Mouse (Mus musculus) adrenal gland, adult 2 months (tissue): ENCODE data around the gene Ar. TPM values are rescaled to one million over a fixed set of nuclear protein-coding genes. Genes with fewer than 3 reads are reported as not detected.

Experiments used
- DNase-seq: peaks from one replicate; pipeline ENCODE4 v3.0.0; 2021
- long read RNA-seq: library from polyadenylated mRNA; stranded (forward); transcript quantifications from one replicate; pipeline ENCODE4 v2.0.0, GENCODE M21; 2021
- polyA plus RNA-seq: library from polyadenylated mRNA; depleted of rRNA; stranded (reverse); fragments of >200 nt; gene quantifications from 2 replicates; pipeline ENCODE4 v1.2.3, GENCODE M21; 2012; rRNA removed
- total RNA-seq, 2 experiments: library from RNA; stranded (reverse); gene quantifications; 2 replicates each; pipeline ENCODE4 v1.2.3; 2021

Ar gene
- total RNA-seq: 10 to 100 TPM; 39.8 to 76.5 TPM
- polyA plus RNA-seq: 5.9 and 12.8 TPM in 2 replicates
- long read RNA-seq, full-length matches to known transcripts: 2 of 5 reads
- long read RNA-seq, partial matches to known transcripts: 0 of 5 reads
- long read RNA-seq, other reads (novel, unspliced or antisense): 3 of 5 reads

DNA sequence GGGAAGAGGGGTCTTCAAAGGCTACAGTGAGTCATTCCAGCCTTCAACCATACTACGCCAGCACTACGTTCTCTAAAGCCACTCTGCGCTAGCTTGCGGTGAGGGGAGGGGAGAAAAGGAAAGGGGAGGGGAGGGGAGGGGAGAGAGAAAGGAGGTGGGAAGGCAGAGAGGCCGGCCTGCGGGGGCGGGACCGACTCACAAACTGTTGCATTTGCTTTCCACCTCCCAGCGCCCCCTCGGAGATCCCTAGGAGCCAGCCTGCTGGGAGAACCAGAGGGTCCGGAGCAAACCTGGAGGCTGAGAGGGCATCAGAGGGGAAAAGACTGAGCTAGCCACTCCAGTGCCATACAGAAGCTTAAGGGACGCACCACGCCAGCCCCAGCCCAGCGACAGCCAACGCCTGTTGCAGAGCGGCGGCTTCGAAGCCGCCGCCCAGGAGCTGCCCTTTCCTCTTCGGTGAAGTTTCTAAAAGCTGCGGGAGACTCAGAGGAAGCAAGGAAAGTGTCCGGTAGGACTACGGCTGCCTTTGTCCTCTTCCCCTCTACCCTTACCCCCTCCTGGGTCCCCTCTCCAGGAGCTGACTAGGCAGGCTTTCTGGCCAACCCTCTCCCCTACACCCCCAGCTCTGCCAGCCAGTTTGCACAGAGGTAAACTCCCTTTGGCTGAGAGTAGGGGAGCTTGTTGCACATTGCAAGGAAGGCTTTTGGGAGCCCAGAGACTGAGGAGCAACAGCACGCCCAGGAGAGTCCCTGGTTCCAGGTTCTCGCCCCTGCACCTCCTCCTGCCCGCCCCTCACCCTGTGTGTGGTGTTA, at the start of gene Ar:
TSS of gene Ar (plus strand) at position 239 of the 812 bp plus-strand sequence.
- DNase-seq: peak; percentile 85

DNA sequence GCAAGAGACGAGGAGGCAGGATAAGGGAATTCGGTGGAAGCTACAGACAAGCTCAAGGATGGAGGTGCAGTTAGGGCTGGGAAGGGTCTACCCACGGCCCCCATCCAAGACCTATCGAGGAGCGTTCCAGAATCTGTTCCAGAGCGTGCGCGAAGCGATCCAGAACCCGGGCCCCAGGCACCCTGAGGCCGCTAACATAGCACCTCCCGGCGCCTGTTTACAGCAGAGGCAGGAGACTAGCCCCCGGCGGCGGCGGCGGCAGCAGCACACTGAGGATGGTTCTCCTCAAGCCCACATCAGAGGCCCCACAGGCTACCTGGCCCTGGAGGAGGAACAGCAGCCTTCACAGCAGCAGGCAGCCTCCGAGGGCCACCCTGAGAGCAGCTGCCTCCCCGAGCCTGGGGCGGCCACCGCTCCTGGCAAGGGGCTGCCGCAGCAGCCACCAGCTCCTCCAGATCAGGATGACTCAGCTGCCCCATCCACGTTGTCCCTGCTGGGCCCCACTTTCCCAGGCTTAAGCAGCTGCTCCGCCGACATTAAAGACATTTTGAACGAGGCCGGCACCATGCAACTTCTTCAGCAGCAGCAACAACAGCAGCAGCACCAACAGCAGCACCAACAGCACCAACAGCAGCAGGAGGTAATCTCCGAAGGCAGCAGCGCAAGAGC, 1.3 kb downstream of the Ar start:
- peak; percentile 64 for DNase-seq

GRCm38 (mm10) chrX:98150393-98151119, 2.0 kb downstream of the Ar start:
- peak; percentile 44 for DNase-seq

DNA sequence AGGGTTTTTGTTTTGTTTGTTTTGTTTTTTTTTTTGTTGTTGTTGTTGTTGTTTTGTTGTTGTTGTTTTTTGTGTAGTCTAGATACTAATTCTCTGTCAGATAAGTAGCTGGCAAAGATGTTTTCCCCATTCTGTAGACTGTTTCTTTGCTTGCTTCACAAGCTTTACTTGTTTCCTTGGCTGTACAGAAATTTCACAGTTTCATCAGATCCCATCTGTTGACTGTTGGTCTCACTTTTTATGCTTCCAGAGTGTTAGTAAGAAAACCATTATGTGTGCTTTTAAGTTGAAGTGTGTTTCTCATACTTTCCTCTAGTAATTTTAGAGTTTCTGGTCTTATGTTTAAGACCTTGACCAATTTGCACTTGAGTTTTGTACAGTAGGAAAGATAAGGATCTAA, 41.2 kb downstream of the Ar start:
- DNase-seq: no peak

DNA sequence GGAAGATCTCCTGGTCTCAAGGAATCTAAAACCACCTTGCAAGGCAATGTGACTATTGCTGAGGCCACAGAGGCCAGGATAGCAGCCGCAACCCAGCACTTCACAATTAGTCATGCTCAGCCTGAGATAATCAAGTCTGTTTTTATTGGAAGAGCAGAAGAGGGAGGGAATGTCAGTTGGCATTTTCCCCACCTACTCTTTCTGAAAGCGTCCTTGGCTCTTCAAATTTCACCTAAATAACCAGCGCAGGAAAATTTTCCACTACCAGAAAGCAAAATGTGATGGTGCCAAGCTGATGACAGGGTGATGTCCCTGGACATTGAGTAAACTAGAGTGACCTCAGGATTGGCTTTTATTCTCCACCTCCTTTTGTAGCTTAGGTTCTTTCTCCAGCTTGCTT, 57.2 kb downstream of the Ar start:
- peak; percentile 75 for DNase-seq

DNA sequence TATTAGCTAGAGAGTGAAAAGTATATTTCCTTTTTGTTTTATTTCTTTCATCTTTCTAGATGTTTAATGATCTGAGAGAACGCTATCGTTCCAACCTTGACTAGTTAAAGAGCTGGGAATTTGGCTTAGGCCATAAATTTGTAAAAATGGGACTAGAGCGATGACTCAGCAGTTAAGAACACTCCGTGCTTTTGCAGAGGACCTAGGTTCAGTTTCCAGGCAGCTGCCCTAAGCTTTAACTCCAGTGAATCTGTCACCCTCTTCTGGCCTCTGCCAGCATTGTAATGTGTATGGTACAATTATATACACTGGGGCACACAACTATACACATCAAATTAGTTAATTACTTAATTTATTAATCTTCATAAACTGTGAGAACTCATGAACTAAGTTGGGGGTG, 58.6 kb downstream of the Ar start:
- peak; percentile 48 for DNase-seq

DNA sequence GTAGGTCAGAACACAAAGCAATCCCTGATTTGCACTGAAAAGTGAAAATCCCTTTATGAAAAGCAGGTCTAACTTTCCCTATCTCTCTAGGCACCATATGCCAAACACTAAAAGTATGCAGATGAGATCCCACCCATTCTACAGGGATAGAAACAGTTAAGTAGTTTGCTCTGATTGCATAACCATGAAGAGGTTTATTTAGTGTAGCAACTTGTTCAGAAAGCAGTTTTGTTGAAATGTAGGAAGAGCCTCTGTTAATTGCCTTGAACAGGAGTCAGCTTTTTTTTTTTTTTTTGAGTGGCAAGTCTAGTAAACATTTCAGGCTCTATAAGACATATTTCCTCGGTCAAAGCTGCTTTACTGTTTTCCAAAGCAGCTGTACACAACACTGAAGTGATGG, 67.5 kb downstream of the Ar start:
- DNase-seq: no peak

DNA sequence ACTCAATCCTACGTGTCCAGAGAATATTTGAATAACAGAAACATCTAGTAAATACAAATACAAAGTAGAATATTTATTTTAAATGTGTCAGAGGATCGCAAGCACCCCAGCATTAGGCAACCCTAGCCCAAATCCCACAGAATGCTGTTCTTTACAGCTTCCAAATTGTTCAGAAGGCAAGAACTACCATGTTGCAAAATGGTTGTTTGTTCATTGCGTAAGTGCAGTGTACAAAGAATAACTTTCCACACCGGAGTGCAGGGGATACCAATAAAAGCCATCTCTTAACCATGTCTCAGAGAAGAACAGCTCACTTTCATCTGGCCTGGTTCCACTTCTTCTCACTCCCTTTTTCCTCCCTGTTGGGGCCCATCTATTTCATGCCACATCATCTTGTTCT, 90.4 kb downstream of the Ar start:
- no peak for DNase-seq

DNA sequence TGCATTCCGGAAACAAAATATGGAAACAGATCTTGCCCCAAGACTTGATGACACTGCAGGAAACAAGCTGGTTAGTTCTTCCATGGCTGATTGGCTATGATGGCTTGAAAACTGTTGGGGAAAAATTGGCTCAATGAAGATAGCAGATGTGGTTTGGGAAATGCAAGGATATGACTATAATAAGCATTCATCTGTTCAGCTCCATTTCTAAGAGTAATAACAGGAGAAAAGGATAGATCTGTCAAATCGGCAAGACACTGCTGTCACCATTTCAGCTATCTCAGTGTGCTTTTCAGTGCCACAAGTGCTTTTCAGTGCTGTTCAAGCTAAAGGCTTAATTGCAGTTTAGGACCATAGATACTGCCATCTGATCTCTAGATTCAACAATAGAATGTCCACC, 96.5 kb downstream of the Ar start:
- DNase-seq: no peak

GRCm38 (mm10) chrX:98248363-98248762, 99.8 kb downstream of the Ar start:
- no peak for DNase-seq

DNA sequence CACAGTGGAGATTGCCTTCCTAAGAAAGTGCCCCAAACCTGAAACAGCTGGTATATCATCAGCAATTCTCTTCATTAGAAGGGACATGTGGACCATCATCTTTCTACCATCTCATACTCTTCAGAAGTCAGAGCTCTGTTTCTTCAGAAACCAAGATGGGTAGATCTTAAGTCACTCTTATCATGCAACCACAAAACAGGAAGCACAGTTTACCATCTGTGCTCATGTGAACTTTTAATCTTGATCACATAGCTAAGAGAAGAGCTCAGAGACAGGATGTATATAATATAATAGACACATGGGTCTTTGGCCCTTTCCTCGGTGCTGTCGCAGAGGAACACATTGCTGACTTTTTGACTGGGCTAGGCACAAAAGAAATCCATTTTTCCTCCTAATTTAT, 111.1 kb downstream of the Ar start:
- no peak for DNase-seq

DNA sequence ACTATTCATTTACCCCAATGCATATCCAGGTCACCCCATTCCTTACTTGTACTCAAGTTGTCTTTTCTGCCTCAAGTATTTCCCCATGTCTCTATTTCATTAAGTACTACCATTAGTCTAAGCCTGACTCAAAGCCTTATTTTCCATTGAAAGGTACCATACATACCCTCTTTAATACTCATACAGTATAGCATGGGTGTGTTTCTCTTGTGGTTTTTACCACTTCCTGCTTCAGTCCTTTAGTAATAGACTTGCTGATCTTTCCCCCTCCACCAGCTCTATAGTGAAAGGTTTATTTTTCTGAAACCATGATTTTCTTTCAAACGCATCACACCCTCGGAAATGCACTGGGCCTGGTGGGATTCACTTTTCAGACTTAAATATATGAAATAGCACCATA, 117.2 kb downstream of the Ar start:
- DNase-seq: no peak

DNA sequence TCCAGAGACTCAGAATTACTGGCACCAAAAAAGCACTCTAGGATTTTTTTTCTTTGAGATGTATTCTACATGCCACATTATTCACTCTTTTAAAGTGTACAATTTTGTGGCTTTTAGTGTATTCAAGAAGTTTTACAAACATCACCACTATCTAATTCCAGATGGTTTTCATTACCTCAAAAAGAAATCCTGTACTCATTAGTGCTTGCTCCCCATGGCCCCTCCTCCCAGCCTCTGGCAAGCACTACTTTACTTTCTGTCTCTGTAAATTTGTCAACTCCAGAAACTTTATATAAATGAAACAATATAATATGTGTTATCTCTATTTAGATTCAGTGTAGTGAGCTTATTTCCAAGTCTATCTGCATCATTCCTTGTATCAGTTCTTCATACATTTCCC, 122.8 kb downstream of the Ar start:
- no peak for DNase-seq

GRCm38 (mm10) chrX:98291763-98292162, 143.2 kb downstream of the Ar start:
- DNase-seq: no peak

- DNase-seq: no peak
Measured at GRCm38 (mm10) chrX:98300685-98301084, 152.1 kb downstream of the Ar start.

DNA sequence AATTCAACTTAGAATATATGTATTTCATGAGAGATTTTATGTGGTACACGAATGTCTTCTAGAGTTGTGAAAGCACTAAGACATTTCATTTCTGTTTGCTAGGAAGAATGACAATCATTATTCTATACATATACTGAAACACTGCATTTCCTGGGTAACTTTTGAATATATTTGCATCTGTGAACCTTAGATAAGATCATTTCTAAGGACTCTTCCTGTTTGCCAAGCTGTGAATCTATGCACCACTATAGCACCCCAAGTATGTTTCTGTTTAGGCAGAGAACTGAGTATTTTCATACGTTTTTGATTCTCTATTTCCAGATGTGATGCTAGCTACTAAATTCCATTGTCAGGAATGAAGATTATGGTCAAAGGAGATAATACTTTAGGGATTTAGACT, 153.4 kb downstream of the Ar start:
- no peak for DNase-seq

DNA sequence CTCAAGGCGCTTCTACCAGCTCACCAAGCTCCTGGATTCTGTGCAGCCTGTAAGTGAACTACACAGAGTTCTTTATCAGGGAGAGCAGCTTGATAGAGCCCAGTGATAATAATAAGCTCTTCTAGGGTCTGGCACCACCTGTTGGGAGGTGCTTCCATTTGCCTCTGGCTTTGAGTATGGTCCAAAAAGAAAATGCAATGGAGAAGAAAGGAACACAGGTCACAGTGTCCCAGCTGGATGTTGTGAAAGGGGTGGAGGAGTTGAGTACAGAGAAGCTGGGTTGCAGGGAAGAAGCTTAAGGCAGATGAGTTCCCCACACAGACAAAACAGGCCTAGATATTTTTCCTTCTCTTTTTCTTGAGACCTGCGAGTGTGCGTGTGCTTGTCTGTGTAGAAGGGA, 167.4 kb downstream of the Ar start:
- no peak for DNase-seq

GRCm38 (mm10) chrX:98317483-98317882, 168.9 kb downstream of the Ar start:
- DNase-seq: no peak

GRCm38 (mm10) chrX:98323105-98323504, 174.5 kb downstream of the Ar start:
- DNase-seq: no peak

DNA sequence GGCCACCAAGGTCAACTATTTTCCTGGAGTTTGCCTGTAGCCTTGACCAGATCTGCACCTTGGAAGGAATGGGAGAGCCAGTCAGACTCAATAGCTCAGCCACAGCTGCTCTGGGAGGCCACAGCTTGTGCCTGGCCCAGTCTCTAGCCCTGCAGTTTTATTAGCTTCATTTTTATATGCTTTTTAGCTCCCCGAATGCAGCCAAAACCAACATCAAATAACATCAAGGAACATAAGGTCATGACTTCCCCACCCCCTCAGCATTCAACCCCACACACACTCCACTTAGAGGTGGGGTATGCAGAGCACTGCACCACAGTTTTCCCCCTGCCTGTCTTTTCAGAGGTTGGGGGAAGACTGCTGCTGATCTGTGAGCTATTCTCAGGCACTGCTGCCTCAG, 198.9 kb downstream of the Ar start:
- DNase-seq: peak; percentile 14

- DNase-seq: peak; percentile 31
Measured at GRCm38 (mm10) chrX:98348036-98348435, 199.5 kb downstream of the Ar start.
